Mouse (Mus musculus) layer of hippocampus, adult 11-12 months (tissue): ENCODE data around the gene Copa.

Experiments used
- DNase-seq: peaks from one replicate; pipeline ENCODE4 v3.0.0; 2022; ENCODE audit warnings: low spot score

Gene Copa

GRCm38 (mm10) chr1:172143570-172143969 is 61.2 kb downstream of the Copa start:
- peak; percentile 79 for DNase-seq

DNA sequence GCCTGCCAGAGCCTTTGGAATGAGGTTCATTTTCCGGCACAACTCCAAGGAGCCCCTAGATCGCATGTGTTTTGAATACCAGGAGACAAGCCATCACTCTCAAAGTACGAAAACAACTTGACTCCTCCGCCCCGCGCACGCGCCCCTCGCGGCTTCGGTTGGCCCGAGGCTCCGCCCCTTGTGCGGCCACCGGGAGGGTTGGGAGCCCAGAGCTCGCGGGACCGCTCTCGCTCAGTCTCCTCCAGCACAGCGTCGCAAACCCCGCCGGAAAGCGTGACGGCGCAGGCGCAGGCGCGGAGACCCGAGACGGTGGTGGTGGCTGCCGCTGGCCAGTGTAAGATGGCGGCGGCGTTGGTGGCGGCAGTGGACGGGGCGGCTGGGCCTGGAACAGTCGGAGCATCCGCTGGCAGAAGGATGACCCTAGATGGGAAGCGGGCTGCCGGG is 65.5 kb downstream of the Copa start, which contains the start of gene Dcaf8:
Dcaf8 (plus strand) TSS at position 250 of the 444 bp plus-strand sequence.
- peak; percentile 96 for DNase-seq

DNA sequence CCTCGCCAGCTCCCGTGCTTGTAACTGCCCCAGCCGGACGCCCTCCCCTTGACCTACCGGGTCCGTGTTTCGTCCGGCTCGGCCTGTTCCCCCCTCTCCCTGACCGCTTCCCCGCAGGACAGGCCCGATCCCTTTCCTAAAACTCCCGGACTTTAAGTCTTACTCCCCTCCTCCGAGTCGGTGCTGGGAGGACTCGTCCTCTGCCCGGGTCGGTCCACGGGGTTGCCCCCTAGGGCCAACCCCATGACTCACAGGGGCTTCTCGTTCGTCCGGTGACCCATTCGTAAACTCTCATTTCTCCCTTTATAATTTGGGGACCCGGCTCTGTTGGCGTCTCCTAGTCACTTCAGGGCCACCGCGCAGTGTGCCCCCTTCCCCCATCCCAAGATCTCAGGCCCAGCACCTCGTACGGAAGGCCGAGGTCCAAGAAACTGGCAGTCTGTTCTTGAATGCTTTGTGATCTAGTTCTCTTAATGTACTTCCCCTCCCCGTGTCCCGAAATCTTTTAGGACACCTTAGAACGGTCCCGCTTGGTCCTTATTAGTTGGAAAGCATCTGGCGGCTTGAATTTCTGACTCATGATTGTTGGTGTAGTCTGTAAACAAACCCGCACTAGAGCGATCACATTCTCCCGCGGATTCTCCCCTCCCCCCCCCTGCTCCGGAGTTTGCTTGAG is 66.1 kb downstream of the Copa start:
- DNase-seq = peak; percentile 38

GRCm38 (mm10) chr1:172148955-172149815 is 66.9 kb downstream of the Copa start:
- no peak for DNase-seq

- no peak for DNase-seq
These were observed 72.2 kb downstream of the Copa start for GRCm38 (mm10) chr1:172154536-172154935.

GRCm38 (mm10) chr1:172155518-172155917 is 73.2 kb downstream of the Copa start:
- no peak for DNase-seq

- no peak for DNase-seq
These were observed 77.6 kb downstream of the Copa start for GRCm38 (mm10) chr1:172159970-172160369.

GRCm38 (mm10) chr1:172160508-172160907 is 78.2 kb downstream of the Copa start:
- no peak for DNase-seq

GRCm38 (mm10) chr1:172162009-172162408 is 79.7 kb downstream of the Copa start:
- peak; percentile 43 for DNase-seq

GRCm38 (mm10) chr1:172162959-172163358 is 80.6 kb downstream of the Copa start:
- DNase-seq = no peak

- no peak for DNase-seq
These were observed 85.6 kb downstream of the Copa start for GRCm38 (mm10) chr1:172167911-172168310.

GRCm38 (mm10) chr1:172169809-172170208 is 87.5 kb downstream of the Copa start:
- no peak for DNase-seq
